Mouse (Mus musculus): ENCODE data around the gene Plek2.

DNA sequence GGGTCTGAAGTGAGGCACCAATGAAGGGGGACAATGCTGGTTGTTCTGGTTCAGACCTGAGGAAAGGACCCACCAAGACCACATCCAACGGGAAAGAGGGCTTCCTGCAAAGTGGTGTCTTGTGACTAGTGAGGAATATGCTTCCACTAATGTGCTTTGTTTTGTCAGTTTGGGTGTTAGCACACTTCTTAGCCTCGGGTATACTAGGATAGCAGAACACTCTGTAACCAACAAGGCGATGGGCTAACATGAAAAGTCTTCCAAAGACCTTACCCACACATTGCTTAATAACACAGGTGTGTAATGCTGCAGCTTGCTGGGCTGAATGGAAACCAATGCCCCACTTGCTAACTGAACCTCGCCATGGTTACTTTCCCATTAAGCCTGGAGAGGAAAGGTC lies 49.6 kb upstream of the Plek2 start:
- TF ChIP-seq GATA1 (IDR thresholded peaks at IDR 0.05; ENCODE audit: borderline replicate concordance, low read length), result no peak
- no peak for TF ChIP-seq FLI1 (IDR thresholded peaks at IDR 0.05; ENCODE audit: low read length)

Data from megakaryocyte, embryonic 14.5 days (primary cell).